In genomic region chr19:24556585-24556966, GRCm38 (mm10) we compare ENCODE assay signal across 8 mouse cellular contexts. TPM values are rescaled to one million over a fixed set of nuclear protein-coding genes. Genes with fewer than 3 reads are reported as not detected.
DNase-seq lines count a peak whose midpoint lies in the region; ATAC-seq and TF ChIP-seq lines count a peak whose summit lies in the region.

No protein-coding gene starts in this region.

- no peak overlapping the region for H3K27ac ChIP-seq in limb, embryonic 12.5 days
- H3K27ac ChIP-seq in olfactory bulb, adult 2 months (ENCODE audit: insufficient read depth, low read depth, low read length) = no peak overlapping the region

- H3K4me1 ChIP-seq in limb, embryonic 12.5 days (replicated peaks) = peaks cover 27% of the 10 kb centered on the region
- peaks cover 7% of the 10 kb centered on the region; the same call in 1 of the 2 replicates for H3K4me1 ChIP-seq in olfactory bulb, adult 2 months (ENCODE audit: control insufficient read depth, insufficient read depth, low read length)

- H3K9me3 ChIP-seq in limb, embryonic 12.5 days = no peaks in the 10 kb centered on the region

- peak; percentile 33 for DNase-seq in embryo, embryonic 10 days (ENCODE audit: low spot score)
- no peak for DNase-seq in embryo, embryonic 9.5 days (ENCODE audit: extremely low spot score)
- DNase-seq in thymus, postnatal 14 days = peak; percentile 23
- DNase-seq in thymus, postnatal 25 days = no peak
- no peak for DNase-seq in right cerebral cortex, postnatal 10 days (ENCODE audit: low spot score in 2 of 2)
- no peak for DNase-seq in adipocyte (ENCODE audit: low spot score)

- no peaks in the 10 kb centered on the region for H3K36me3 ChIP-seq in limb, embryonic 12.5 days

- peak overlapping the region; percentile 95 for H3K4me2 ChIP-seq in limb, embryonic 12.5 days

- ATAC-seq in limb, embryonic 12.5 days (ENCODE audit: insufficient number of reproducible peaks, insufficient read depth, low FRiP score, low TSS enrichment, low read depth) = peak; percentile 30; the same call in 1 of the 2 replicates

- peaks cover 55% of the 10 kb centered on the region for H3K27me3 ChIP-seq in limb, embryonic 12.5 days

- WGBS in limb, embryonic 12.5 days = 3% methylated on average over 12 of the region's 12 CpGs
- WGBS in olfactory bulb, adult 2 months = under 1% methylated on average over 12 of the region's 12 CpGs

- TF ChIP-seq POLR2A in olfactory bulb, adult 2 months (IDR thresholded peaks at IDR 0.05; ENCODE audit: insufficient read depth, low read depth, low read length) = no peak

- peak overlapping the region; percentile 73 for H3K4me3 ChIP-seq in limb, embryonic 12.5 days (replicated peaks)
- H3K4me3 ChIP-seq in olfactory bulb, adult 2 months (ENCODE audit: insufficient read depth, low read depth, low read length) = peak overlapping the region; percentile 84

- peak overlapping the region; percentile 77; the same call in 1 of the 2 replicates for H3K9ac ChIP-seq in limb, embryonic 12.5 days (replicated peaks)

- TF ChIP-seq CTCF in olfactory bulb, adult 2 months (IDR thresholded peaks at IDR 0.05; ENCODE audit: insufficient read depth, low read depth, low read length) = no peak

RNA-seq across cellular contexts. Expression of gene Pip5k1b, which starts 0.9 kb away (rescaled TPM):
- 0.56 and 0.73 TPM in 2 replicates for polyA plus RNA-seq in limb, embryonic 12.5 days (2016; fragmentation: Nextera tagmentation; extraction: Ambion mirVana)
- polyA plus RNA-seq in olfactory bulb, adult 2 months (2012; ENCODE audit: insufficient read depth, insufficient read length, low replicate concordance, missing spikeins) = not detected in 2 replicates

Comparison
In these comparisons a context has a peak if more than half of its experiments do, and no peak if none do; other contexts are left out.
1. DNase-seq: peak in embryo, embryonic 10 days (single experiment) and thymus, postnatal 14 days (single experiment); none in embryo, embryonic 9.5 days (single experiment), thymus, postnatal 25 days (single experiment), right cerebral cortex, postnatal 10 days (0 of 2) and adipocyte (single experiment).